Mouse (Mus musculus): Measurements from ENCODE around the gene Mrvi1. TPM values are rescaled to one million over a fixed set of nuclear protein-coding genes. Genes with fewer than 3 reads are reported as not detected.

The Mrvi1 gene
- total and polyA plus RNA-seq, 2 experiments from 2014 or later: 0.88 to 2.7 TPM

GRCm38 (mm10) chr7:110941116-110941521 lies 41.1 kb downstream of the Mrvi1 start:
- DNase-seq (ENCODE audit: low spot score) (no peak), ATAC-seq (ENCODE audit: low FRiP score) (no peak)
- TF ChIP-seq CTCF (IDR thresholded peaks at IDR 0.05): no peak
- no peak overlapping the region for H3K4me2 ChIP-seq (ENCODE audit: low read depth, low read length, poor library complexity, severe bottlenecking)
- WGBS: 85% methylated on average over 4 of the region's 4 CpGs
- H3K4me1 ChIP-seq (ENCODE audit: insufficient read depth, low read length): no peaks in the 10 kb centered on the region
- no peaks in the 10 kb centered on the region for H3K27me3 ChIP-seq (ENCODE audit: insufficient read depth, low read length)
- no peaks in the 10 kb centered on the region for H3K9me3 ChIP-seq (ENCODE audit: low read length)
- H3K9ac ChIP-seq (replicated peaks; ENCODE audit: low read length, poor library complexity, severe bottlenecking): no peak overlapping the region
- H3K36me3 ChIP-seq (ENCODE audit: insufficient read depth, low read length): no peaks in the 10 kb centered on the region
- H3K27ac ChIP-seq (ENCODE audit: low read depth, low read length): no peak overlapping the region
- no peak overlapping the region for H3K4me3 ChIP-seq (ENCODE audit: low read depth, low read length)

GRCm38 (mm10) chr7:110935815-110936762 lies 46.2 kb downstream of the Mrvi1 start:
- ATAC-seq (ENCODE audit: low FRiP score) (no peak), DNase-seq (ENCODE audit: low spot score) (no peak)
- no peak overlapping the region for H3K4me3 ChIP-seq (ENCODE audit: low read depth, low read length)
- H3K27ac ChIP-seq (ENCODE audit: low read depth, low read length): no peak overlapping the region
- no peaks in the 10 kb centered on the region for H3K27me3 ChIP-seq (ENCODE audit: insufficient read depth, low read length)
- no peak overlapping the region for H3K4me2 ChIP-seq (ENCODE audit: low read depth, low read length, poor library complexity, severe bottlenecking)
- WGBS: 87% methylated on average over 6 of the region's 6 CpGs
- H3K9ac ChIP-seq (replicated peaks; ENCODE audit: low read length, poor library complexity, severe bottlenecking): no peak overlapping the region
- no peak for TF ChIP-seq CTCF (IDR thresholded peaks at IDR 0.05)
- no peaks in the 10 kb centered on the region for H3K36me3 ChIP-seq (ENCODE audit: insufficient read depth, low read length)
- no peaks in the 10 kb centered on the region for H3K4me1 ChIP-seq (ENCODE audit: insufficient read depth, low read length)
- H3K9me3 ChIP-seq (ENCODE audit: low read length): no peaks in the 10 kb centered on the region

GRCm38 (mm10) chr7:110933999-110934398 lies 48.3 kb downstream of the Mrvi1 start:
- no peak for TF ChIP-seq CTCF (IDR thresholded peaks at IDR 0.05)
- Histone ChIP-seq H3K36me3 (ENCODE audit: insufficient read depth, low read length) (no peaks in the 10 kb centered on the region), H3K27me3 (ENCODE audit: insufficient read depth, low read length) (no peaks in the 10 kb centered on the region), H3K4me1 (ENCODE audit: insufficient read depth, low read length) (no peaks in the 10 kb centered on the region), H3K9ac (replicated peaks; ENCODE audit: low read length, poor library complexity, severe bottlenecking) (no peak overlapping the region), H3K27ac (ENCODE audit: low read depth, low read length) (no peak overlapping the region), H3K4me3 (ENCODE audit: low read depth, low read length) (no peak overlapping the region), H3K9me3 (ENCODE audit: low read length) (no peaks in the 10 kb centered on the region), H3K4me2 (ENCODE audit: low read depth, low read length, poor library complexity, severe bottlenecking) (no peak overlapping the region)
- 71% methylated on average over 2 of the region's 2 CpGs for WGBS
- ATAC-seq (ENCODE audit: low FRiP score) (no peak), DNase-seq (ENCODE audit: low spot score) (no peak)

- Histone ChIP-seq H3K4me2 (ENCODE audit: low read depth, low read length, poor library complexity, severe bottlenecking) (no peak overlapping the region), H3K36me3 (ENCODE audit: insufficient read depth, low read length) (no peaks in the 10 kb centered on the region), H3K27me3 (ENCODE audit: insufficient read depth, low read length) (no peaks in the 10 kb centered on the region), H3K9me3 (ENCODE audit: low read length) (no peaks in the 10 kb centered on the region), H3K9ac (replicated peaks; ENCODE audit: low read length, poor library complexity, severe bottlenecking) (no peak overlapping the region), H3K27ac (ENCODE audit: low read depth, low read length) (no peak overlapping the region), H3K4me3 (ENCODE audit: low read depth, low read length) (no peak overlapping the region), H3K4me1 (ENCODE audit: insufficient read depth, low read length) (no peaks in the 10 kb centered on the region)
- ATAC-seq (ENCODE audit: low FRiP score) (no peak), DNase-seq (ENCODE audit: low spot score) (no peak)
- TF ChIP-seq CTCF (IDR thresholded peaks at IDR 0.05): no peak
- WGBS: 86% methylated on average over 3 of the region's 3 CpGs
Measured at GRCm38 (mm10) chr7:110933329-110933728, 48.9 kb downstream of the Mrvi1 start.

- Histone ChIP-seq H3K9ac (replicated peaks; ENCODE audit: low read length, poor library complexity, severe bottlenecking) (no peak overlapping the region), H3K4me3 (ENCODE audit: low read depth, low read length) (no peak overlapping the region), H3K36me3 (ENCODE audit: insufficient read depth, low read length) (no peaks in the 10 kb centered on the region), H3K27me3 (ENCODE audit: insufficient read depth, low read length) (no peaks in the 10 kb centered on the region), H3K9me3 (ENCODE audit: low read length) (no peaks in the 10 kb centered on the region), H3K4me1 (ENCODE audit: insufficient read depth, low read length) (no peaks in the 10 kb centered on the region), H3K27ac (ENCODE audit: low read depth, low read length) (no peak overlapping the region), H3K4me2 (ENCODE audit: low read depth, low read length, poor library complexity, severe bottlenecking) (no peak overlapping the region)
- TF ChIP-seq CTCF (IDR thresholded peaks at IDR 0.05): peak; percentile 78
- peak; percentile 75 for DNase-seq (ENCODE audit: low spot score)
- 33% methylated on average over 3 of the region's 3 CpGs for WGBS
- ATAC-seq (ENCODE audit: low FRiP score): no peak
Measured at GRCm38 (mm10) chr7:110930118-110930854, 52.0 kb downstream of the Mrvi1 start.

GRCm38 (mm10) chr7:110926562-110926961 lies 55.7 kb downstream of the Mrvi1 start:
- 80% methylated on average over 4 of the region's 4 CpGs for WGBS
- Histone ChIP-seq H3K27me3 (ENCODE audit: insufficient read depth, low read length) (no peaks in the 10 kb centered on the region), H3K4me1 (ENCODE audit: insufficient read depth, low read length) (no peaks in the 10 kb centered on the region), H3K9me3 (ENCODE audit: low read length) (no peaks in the 10 kb centered on the region), H3K27ac (ENCODE audit: low read depth, low read length) (no peak overlapping the region), H3K9ac (replicated peaks; ENCODE audit: low read length, poor library complexity, severe bottlenecking) (no peak overlapping the region), H3K36me3 (ENCODE audit: insufficient read depth, low read length) (no peaks in the 10 kb centered on the region), H3K4me3 (ENCODE audit: low read depth, low read length) (no peak overlapping the region), H3K4me2 (ENCODE audit: low read depth, low read length, poor library complexity, severe bottlenecking) (no peak overlapping the region)
- TF ChIP-seq CTCF (IDR thresholded peaks at IDR 0.05): no peak
- ATAC-seq (ENCODE audit: low FRiP score) (no peak), DNase-seq (ENCODE audit: low spot score) (no peak)

Measured in midbrain, postnatal 0 days (tissue).